Mouse (Mus musculus) ovary, adult 18-20 months (tissue): Measurements from ENCODE around the gene Otoa.

ENCODE experiments used
- DNase-seq: peaks from one replicate; pipeline ENCODE4 v3.0.0; 2022; ENCODE audit warnings: low spot score, mixed read lengths

Otoa gene

GRCm38 (mm10) chr7:121082949-121083513 is 1.6 kb downstream of the Otoa start:
- no peak for DNase-seq

GRCm38 (mm10) chr7:121084840-121085453 is 3.5 kb downstream of the Otoa start:
- no peak for DNase-seq

GRCm38 (mm10) chr7:121085500-121085899 is 4.0 kb downstream of the Otoa start:
- no peak for DNase-seq

GRCm38 (mm10) chr7:121088745-121089144 is 7.3 kb downstream of the Otoa start:
- no peak for DNase-seq

- DNase-seq: no peak
Measured at GRCm38 (mm10) chr7:121090748-121091147, 9.3 kb downstream of the Otoa start.

GRCm38 (mm10) chr7:121093026-121093425 is 11.6 kb downstream of the Otoa start:
- no peak for DNase-seq

GRCm38 (mm10) chr7:121098614-121099389 is 17.4 kb downstream of the Otoa start:
- DNase-seq: no peak

- DNase-seq: no peak
Measured at GRCm38 (mm10) chr7:121107851-121108250, 26.4 kb downstream of the Otoa start.

- DNase-seq: no peak
Measured at GRCm38 (mm10) chr7:121111321-121111720, 29.9 kb downstream of the Otoa start.

- DNase-seq: no peak
Measured at GRCm38 (mm10) chr7:121111762-121112161, 30.3 kb downstream of the Otoa start.

- peak; percentile 30 for DNase-seq
Measured at GRCm38 (mm10) chr7:121120143-121120818, 38.8 kb downstream of the Otoa start.

GRCm38 (mm10) chr7:121130837-121131236 is 49.4 kb downstream of the Otoa start:
- DNase-seq: no peak

GRCm38 (mm10) chr7:121141274-121141673 is 59.8 kb downstream of the Otoa start:
- DNase-seq: no peak

GRCm38 (mm10) chr7:121150662-121151061 is 69.2 kb downstream of the Otoa start:
- no peak for DNase-seq

- DNase-seq: no peak
Measured at GRCm38 (mm10) chr7:121152186-121152585, 70.7 kb downstream of the Otoa start.

- DNase-seq: no peak
Measured at GRCm38 (mm10) chr7:121165616-121166015, 84.2 kb downstream of the Otoa start.

GRCm38 (mm10) chr7:121171888-121172287 is 90.4 kb downstream of the Otoa start:
- DNase-seq: no peak

- DNase-seq: no peak
Measured at GRCm38 (mm10) chr7:121187201-121187786, 105.8 kb downstream of the Otoa start.

GRCm38 (mm10) chr7:121188976-121189375 is 107.5 kb downstream of the Otoa start:
- no peak for DNase-seq

GRCm38 (mm10) chr7:121198933-121199332 is 117.5 kb downstream of the Otoa start:
- DNase-seq: no peak

GRCm38 (mm10) chr7:121211804-121212203 is 130.4 kb downstream of the Otoa start:
- no peak for DNase-seq
